Mouse (Mus musculus) brain, embryonic 14.5 days (tissue): ENCODE measurements around the gene Antxr1.

Experiments used
- CTCF ChIP-seq: fragments of 200-500 bp; IDR thresholded peaks from 2 replicates; pipeline ENCODE4 v1.5.1; 2012; ENCODE audit warnings: inconsistent platforms, mild to moderate bottlenecking, moderate library complexity, borderline replicate concordance; ENCODE audit not compliant: insufficient read depth, insufficient read length; ENCODE audit errors: extremely low read depth
- POLR2A ChIP-seq: fragments of 200-500 bp; IDR thresholded peaks from 2 replicates; pipeline ENCODE4 v1.6.1; 2012; ENCODE audit warnings: mild to moderate bottlenecking, inconsistent platforms, borderline replicate concordance; ENCODE audit not compliant: poor library complexity, insufficient read depth, insufficient read length, severe bottlenecking; ENCODE audit errors: extremely low read depth

- TF ChIP-seq CTCF, result no peak
- TF ChIP-seq POLR2A, result no peak
These were observed 107.7 kb downstream of the Antxr1 start for GRCm38 (mm10) chr6:87227940-87228339.
